Mouse (Mus musculus) embryonic facial prominence, embryonic 10.5 days (tissue): ENCODE measurements around the gene Gm7942. TPM values are rescaled to one million over a fixed set of nuclear protein-coding genes. Genes with fewer than 3 reads are reported as not detected.
"Not testable (repeated sequence)": the region's sequence is repeated elsewhere in the genome, so short reads cannot be mapped to it uniquely, and the experiment has no call there.

Experiments used
- DNase-seq: peaks from one replicate; pipeline ENCODE4 v3.0.0-alpha.2; 2017; ENCODE audit warnings: low spot score
- H3K27ac ChIP-seq: fragments of 300-500 bp; sonication (generic); replicated peaks from 2 replicates; pipeline ENCODE4 v1.5.1; 2016; ENCODE audit warnings: mild to moderate bottlenecking
- H3K27me3 ChIP-seq: fragments of 300-500 bp; sonication (generic); replicated peaks from 2 replicates; pipeline ENCODE4 v1.6.1; 2016; ENCODE audit warnings: low read depth, mild to moderate bottlenecking; ENCODE audit not compliant: poor library complexity, severe bottlenecking
- H3K36me3 ChIP-seq: fragments of 300-500 bp; sonication (generic); replicated peaks from 2 replicates; pipeline ENCODE4 v1.6.1; 2016; ENCODE audit warnings: mild to moderate bottlenecking, moderate library complexity
- H3K4me1 ChIP-seq: fragments of 300-500 bp; sonication (generic); 2 replicates; pipeline ENCODE4 v1.6.1; 2016
- H3K4me3 ChIP-seq: fragments of 300-500 bp; sonication (generic); 2 replicates; pipeline ENCODE4 v1.5.1; 2016; ENCODE audit warnings: mild to moderate bottlenecking, moderate library complexity
- H3K9me3 ChIP-seq: fragments of 300-500 bp; sonication (generic); 2 replicates; pipeline ENCODE4 v1.6.1; 2016; ENCODE audit warnings: mild to moderate bottlenecking
- WGBS: fragments of 180-500 bp; shearing (Covaris S2); methylation state at CpG from one replicate; pipeline ENCODE4 v1.1.7; 2016; 5-methylcytosine and 5-hydroxymethylcytosine counted together
- polyA plus RNA-seq: library from polyadenylated mRNA; unstranded; fragments of >200 nt; fragmentation: Nextera tagmentation; extraction: Ambion mirVana; gene quantifications from 2 replicates; pipeline ENCODE4 v1.2.1, GENCODE M21; 2016

Gene Gm7942
- polyA plus RNA-seq, result not detected in 2 replicates

DNA sequence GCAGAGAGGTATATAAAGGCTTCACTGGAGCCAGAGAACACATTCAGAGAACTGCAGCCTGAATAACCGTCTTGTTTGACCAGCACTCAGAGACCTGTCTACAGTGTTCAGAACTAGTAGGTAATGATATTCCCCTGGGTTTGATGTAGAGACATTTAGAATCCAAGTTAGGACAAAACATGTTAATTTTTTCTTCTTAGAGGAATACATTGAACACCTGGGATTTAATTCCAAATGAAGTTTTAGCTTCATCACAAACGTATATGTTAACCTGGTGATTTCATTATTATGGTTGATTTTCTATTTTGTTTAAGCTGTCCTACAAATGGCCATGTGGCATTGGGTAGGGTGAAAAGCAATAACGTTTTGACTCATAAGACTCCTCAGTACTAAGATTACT lies at the start of gene Gm7942:
TSS of gene Gm7942 (plus strand) at position 301 of the 400 bp plus-strand sequence.
- not testable (repeated sequence) for H3K36me3 ChIP-seq, H3K27ac ChIP-seq, H3K27me3 ChIP-seq, H3K9me3 ChIP-seq, H3K4me3 ChIP-seq, H3K4me1 ChIP-seq, DNase-seq
- WGBS, result no CpG with 5 or more reads among the region's 3 CpGs

Other genes starting within 250 kb of the Gm7942 start
- not detected in 2 replicates for gene Gm3183, start 241.5 kb upstream of the Gm7942 start, polyA plus RNA-seq
- gene Gm6367, start 118.3 kb upstream of the Gm7942 start, polyA plus RNA-seq, result not detected in 2 replicates
- gene Gm16513, start 75.7 kb downstream of the Gm7942 start, polyA plus RNA-seq, result not detected in 2 replicates
- not detected in 2 replicates for gene Gm10424, start 165.8 kb downstream of the Gm7942 start, polyA plus RNA-seq
- gene Gm3259, start 199.0 kb downstream of the Gm7942 start, polyA plus RNA-seq, result not detected in 2 replicates